Mouse (Mus musculus) forebrain, embryonic 12.5 days (tissue): ENCODE data around the gene Prdm12. TPM values are rescaled to one million over a fixed set of nuclear protein-coding genes. Genes with fewer than 3 reads are reported as not detected.

Experiments used
- ATAC-seq: fragments of 200-750 bp; cut with Nextera tagmentation; 2 replicates; pipeline ENCODE4 v1.8.0; 2017; ENCODE audit warnings: moderate TSS enrichment; ENCODE audit not compliant: low FRiP score
- H3K27ac ChIP-seq: fragments of 300-500 bp; sonication (generic); 2 replicates; pipeline ENCODE4 v1.5.1; 2016; ENCODE audit warnings: mild to moderate bottlenecking
- H3K27me3 ChIP-seq: fragments of 300-500 bp; sonication (generic); 2 replicates; pipeline ENCODE4 v1.6.1; 2016; ENCODE audit warnings: mild to moderate bottlenecking
- H3K36me3 ChIP-seq: fragments of 300-500 bp; sonication (generic); replicated peaks from 2 replicates; pipeline ENCODE4 v1.6.1; 2016; ENCODE audit warnings: mild to moderate bottlenecking
- H3K4me1 ChIP-seq: fragments of 300-500 bp; sonication (generic); 2 replicates; pipeline ENCODE4 v1.6.1; 2016
- H3K4me2 ChIP-seq: fragments of 300-500 bp; sonication (generic); 2 replicates; pipeline ENCODE4 v1.6.1; 2016; ENCODE audit warnings: mild to moderate bottlenecking, moderate library complexity
- H3K4me3 ChIP-seq: fragments of 300-500 bp; sonication (generic); replicated peaks from 2 replicates; pipeline ENCODE4 v1.5.1; 2016; ENCODE audit warnings: mild to moderate bottlenecking
- H3K9ac ChIP-seq: fragments of 300-500 bp; sonication (generic); 2 replicates; pipeline ENCODE4 v1.6.1; 2016; ENCODE audit warnings: mild to moderate bottlenecking
- H3K9me3 ChIP-seq: fragments of 300-500 bp; sonication (generic); 2 replicates; pipeline ENCODE4 v1.6.1; 2016
- WGBS: fragments of 180-500 bp; shearing (Covaris S2); methylation state at CpG from one replicate; pipeline ENCODE4 v1.1.7; 2016; 5-methylcytosine and 5-hydroxymethylcytosine counted together
- polyA plus RNA-seq: library from polyadenylated mRNA; unstranded; fragments of >200 nt; fragmentation: Nextera tagmentation; extraction: Ambion mirVana; gene quantifications from 2 replicates; pipeline ENCODE4 v1.2.1, GENCODE M21; 2016

Gene Prdm12
- 5.4 and 6.7 TPM in 2 replicates for polyA plus RNA-seq

- Histone ChIP-seq H3K9ac (peak within 1 kb of the TSS; percentile 8), H3K27ac (peak within 1 kb of the TSS; percentile 50; the same call in 1 of the 2 replicates), H3K4me3 (peak within 1 kb of the TSS; percentile 27), H3K4me2 (peak within 1 kb of the TSS; percentile 46), H3K9me3 (no peaks in the 10 kb centered on the region), H3K36me3 (no peaks in the 10 kb centered on the region), H3K4me1 (peaks cover 69% of the 10 kb centered on the region), H3K27me3 (peaks cover 100% of the 10 kb centered on the region)
- no peak for ATAC-seq
- WGBS, result under 1% methylated on average over 41 of the region's 41 CpGs
Observed at GRCm38 (mm10) chr2:31639901-31640608, at the start of gene Prdm12. TSS of gene Prdm12 (plus strand) at chr2:31640037.

- Histone ChIP-seq H3K9me3 (no peaks in the 10 kb centered on the region), H3K9ac (no peak overlapping the region), H3K27ac (no peak overlapping the region), H3K4me2 (no peak overlapping the region), H3K36me3 (peaks cover 46% of the 10 kb centered on the region), H3K4me3 (no peak overlapping the region), H3K27me3 (no peaks in the 10 kb centered on the region), H3K4me1 (peaks cover 3% of the 10 kb centered on the region; the same call in 1 of the 2 replicates)
- no peak for ATAC-seq
- WGBS, result 84% methylated on average over 9 of the region's 9 CpGs
Observed at GRCm38 (mm10) chr2:31591799-31592484, 47.9 kb upstream of the Prdm12 start.

- Histone ChIP-seq H3K9me3 (no peaks in the 10 kb centered on the region), H3K4me3 (no peak overlapping the region), H3K9ac (no peak overlapping the region), H3K27me3 (no peaks in the 10 kb centered on the region), H3K36me3 (peaks cover 89% of the 10 kb centered on the region), H3K4me1 (peaks cover 21% of the 10 kb centered on the region), H3K27ac (no peak overlapping the region), H3K4me2 (no peak overlapping the region)
- ATAC-seq, result no peak
- WGBS, result 84% methylated on average over 1 of the region's 1 CpGs
Observed at GRCm38 (mm10) chr2:31607555-31607954, 32.3 kb upstream of the Prdm12 start.

- WGBS, result 49% methylated on average over 7 of the region's 7 CpGs
- no peak overlapping the region for H3K4me2 ChIP-seq
- peaks cover 21% of the 10 kb centered on the region for H3K4me1 ChIP-seq
- H3K9ac ChIP-seq, result no peak overlapping the region
- ATAC-seq, result no peak
- H3K9me3 ChIP-seq, result no peaks in the 10 kb centered on the region
- peaks cover 92% of the 10 kb centered on the region for H3K36me3 ChIP-seq
- no peaks in the 10 kb centered on the region for H3K27me3 ChIP-seq
- no peak overlapping the region for H3K4me3 ChIP-seq
- H3K27ac ChIP-seq, result 0 out of 2 replicates have a peak overlapping the region, but pooled peaks have one; percentile 19
Observed at GRCm38 (mm10) chr2:31609859-31610261, 30.0 kb upstream of the Prdm12 start.

- no peak overlapping the region for H3K27ac ChIP-seq
- no peak for ATAC-seq
- no peak overlapping the region for H3K4me2 ChIP-seq
- 46% methylated on average over 4 of the region's 4 CpGs for WGBS
- H3K9me3 ChIP-seq, result no peaks in the 10 kb centered on the region
- H3K4me3 ChIP-seq, result no peak overlapping the region
- no peak overlapping the region for H3K9ac ChIP-seq
- H3K4me1 ChIP-seq, result peaks cover 21% of the 10 kb centered on the region
- peaks cover 92% of the 10 kb centered on the region for H3K36me3 ChIP-seq
- H3K27me3 ChIP-seq, result no peaks in the 10 kb centered on the region
Observed at GRCm38 (mm10) chr2:31610922-31611321, 28.9 kb upstream of the Prdm12 start.

- Histone ChIP-seq H3K4me2 (no peak overlapping the region), H3K4me3 (no peak overlapping the region), H3K4me1 (peaks cover 21% of the 10 kb centered on the region), H3K9ac (no peak overlapping the region), H3K27me3 (no peaks in the 10 kb centered on the region), H3K36me3 (peaks cover 91% of the 10 kb centered on the region), H3K27ac (no peak overlapping the region), H3K9me3 (no peaks in the 10 kb centered on the region)
- no peak for ATAC-seq
- whole genome bisulfite sequencing, result 81% methylated on average over 8 of the region's 8 CpGs
Observed at GRCm38 (mm10) chr2:31611400-31611799, 28.4 kb upstream of the Prdm12 start.

- 93% methylated on average over 6 of the region's 6 CpGs for WGBS
- peaks cover 83% of the 10 kb centered on the region for H3K36me3 ChIP-seq
Observed at GRCm38 (mm10) chr2:31612627-31613026, 27.2 kb upstream of the Prdm12 start.

GRCm38 (mm10) chr2:31613781-31614180 is 26.1 kb upstream of the Prdm12 start:
- H3K4me2 ChIP-seq, result no peak overlapping the region
- no peak overlapping the region for H3K9ac ChIP-seq
- H3K4me1 ChIP-seq, result peaks cover 21% of the 10 kb centered on the region
- no peak for ATAC-seq
- H3K27ac ChIP-seq, result no peak overlapping the region
- WGBS, result 90% methylated on average over 7 of the region's 7 CpGs
- no peaks in the 10 kb centered on the region for H3K9me3 ChIP-seq
- H3K27me3 ChIP-seq, result no peaks in the 10 kb centered on the region
- peaks cover 77% of the 10 kb centered on the region for H3K36me3 ChIP-seq
- H3K4me3 ChIP-seq, result no peak overlapping the region

More at GRCm38 (mm10) chr2:31612627-31613026, 27.2 kb upstream of the Prdm12 start:
- Histone ChIP-seq H3K4me1 (peaks cover 21% of the 10 kb centered on the region), H3K9ac (no peak overlapping the region), H3K27me3 (no peaks in the 10 kb centered on the region), H3K4me2 (no peak overlapping the region), H3K9me3 (no peaks in the 10 kb centered on the region), H3K4me3 (no peak overlapping the region), H3K27ac (no peak overlapping the region)
- no peak for ATAC-seq

GRCm38 (mm10) chr2:31618484-31619161 is 21.2 kb upstream of the Prdm12 start:
- Histone ChIP-seq H3K27me3 (no peaks in the 10 kb centered on the region), H3K4me1 (no peaks in the 10 kb centered on the region), H3K27ac (no peak overlapping the region), H3K4me3 (no peak overlapping the region), H3K9me3 (no peaks in the 10 kb centered on the region), H3K36me3 (peaks cover 34% of the 10 kb centered on the region), H3K4me2 (no peak overlapping the region), H3K9ac (no peak overlapping the region)
- WGBS, result 88% methylated on average over 14 of the region's 14 CpGs
- no peak for ATAC-seq

- Histone ChIP-seq H3K9ac (no peak overlapping the region), H3K27ac (no peak overlapping the region), H3K4me1 (no peaks in the 10 kb centered on the region), H3K36me3 (peaks cover 29% of the 10 kb centered on the region), H3K9me3 (no peaks in the 10 kb centered on the region), H3K4me3 (no peak overlapping the region), H3K4me2 (no peak overlapping the region), H3K27me3 (no peaks in the 10 kb centered on the region)
- no peak for ATAC-seq
- 85% methylated on average over 6 of the region's 6 CpGs for WGBS
Observed at GRCm38 (mm10) chr2:31619208-31619607, 20.6 kb upstream of the Prdm12 start.

GRCm38 (mm10) chr2:31633531-31633930 is 6.3 kb upstream of the Prdm12 start:
- peaks cover 33% of the 10 kb centered on the region for H3K4me1 ChIP-seq
- H3K36me3 ChIP-seq, result no peaks in the 10 kb centered on the region
- no peak overlapping the region for H3K4me2 ChIP-seq
- no peak overlapping the region for H3K27ac ChIP-seq
- H3K27me3 ChIP-seq, result peaks cover 81% of the 10 kb centered on the region
- 77% methylated on average over 3 of the region's 3 CpGs for WGBS
- no peak for ATAC-seq
- H3K9ac ChIP-seq, result no peak overlapping the region
- no peaks in the 10 kb centered on the region for H3K9me3 ChIP-seq
- H3K4me3 ChIP-seq, result no peak overlapping the region
